17 mouse cellular contexts compared by ENCODE assay signal in genomic region chr3:32438716-32439115, GRCm38 (mm10). TPM values are rescaled to one million over a fixed set of nuclear protein-coding genes. Genes with fewer than 3 reads are reported as not detected.
A peak's percentile ranks its signal among the peaks of the same experiment; 100 is the strongest.
DNase-seq lines count a peak whose midpoint lies in the region.
"Had no signal": no experiment of that assay in that cellular context is flagged by ENCODE, and none has a peak within 500 bp of the region (broad histone marks: within the 10 kb centered on the region; RNA-seq: fewer than 3 reads in every experiment).

No protein-coding gene starts in this region.

- intact Hi-C loops in heart, postnatal 36 days (cut with DNase I) = loop anchor here (5.0 kb wide), 1 partner anchor 36 kb away; no protein-coding TSS in a partner anchor

- peak; percentile 55 for DNase-seq in heart, adult 11 months
- no peak for DNase-seq in heart, postnatal 36 days
- DNase-seq in adrenal gland, postnatal 10 days = peak; percentile 19
- peak; percentile 41 to 53 for DNase-seq in adrenal gland, postnatal 36 days
- DNase-seq in thymus, postnatal 25 days = no peak
- no peak for DNase-seq in cerebellum, postnatal 10 days
- DNase-seq: cerebellum, adult 11-12 months; cerebellum, adult 8-10 months; cerebellum, postnatal 14 days; forebrain, postnatal 0 days; gastrocnemius, adult 2 months; gastrocnemius, postnatal 14 days; heart, adult 18-20 months; heart, postnatal 10 days; heart, postnatal 4 days; kidney, adult 18-20 months had no signal

RNA-seq across cellular contexts. Expression of gene Pik3ca, which starts 41.2 kb away (rescaled TPM):
- total RNA-seq in heart, postnatal 36 days (2021) = 10 to 100 TPM; 48.4 to 52.2 TPM
- 10 to 100 TPM; 36.0 to 44.2 TPM for total RNA-seq in adrenal gland, postnatal 10 days (2021)
- 10 to 100 TPM; 52.4 to 62.6 TPM for total RNA-seq in adrenal gland, postnatal 36 days (2021)

RNA-seq across cellular contexts. Expression of gene Kcnmb3, which starts 53.3 kb away (rescaled TPM):
- not detected for total RNA-seq in heart, postnatal 36 days (2021)
- under 1 TPM; 0.39 to 0.61 TPM for total RNA-seq in adrenal gland, postnatal 10 days (2021)
- 1 to 10 TPM in 1 of 2 experiments, under 1 TPM in 1; 0.16 to 1.7 TPM for total RNA-seq in adrenal gland, postnatal 36 days (2021)
- total RNA-seq: forebrain, postnatal 0 days; gastrocnemius, adult 2 months; gastrocnemius, postnatal 14 days; heart, adult 18-20 months; hindbrain, postnatal 0 days had no signal

Comparison
In these comparisons a context has a peak if more than half of its experiments do, and no peak if none do; other contexts are left out.
1. DNase-seq: peak in heart, adult 11 months (single experiment), adrenal gland, postnatal 10 days (single experiment) and adrenal gland, postnatal 36 days (2 of 2); none in heart, postnatal 36 days (0 of 2), thymus, postnatal 25 days (single experiment) and cerebellum, postnatal 10 days (0 of 2).